Mouse (Mus musculus): Measurements from ENCODE around the gene Tll2. TPM values are rescaled to one million over a fixed set of nuclear protein-coding genes. Genes with fewer than 3 reads are reported as not detected.
A peak's percentile ranks its signal among the peaks of the same experiment; 100 is the strongest.

Tll2 gene
- polyA plus RNA-seq, 1 experiment from 2014 or later, result not detected

DNA sequence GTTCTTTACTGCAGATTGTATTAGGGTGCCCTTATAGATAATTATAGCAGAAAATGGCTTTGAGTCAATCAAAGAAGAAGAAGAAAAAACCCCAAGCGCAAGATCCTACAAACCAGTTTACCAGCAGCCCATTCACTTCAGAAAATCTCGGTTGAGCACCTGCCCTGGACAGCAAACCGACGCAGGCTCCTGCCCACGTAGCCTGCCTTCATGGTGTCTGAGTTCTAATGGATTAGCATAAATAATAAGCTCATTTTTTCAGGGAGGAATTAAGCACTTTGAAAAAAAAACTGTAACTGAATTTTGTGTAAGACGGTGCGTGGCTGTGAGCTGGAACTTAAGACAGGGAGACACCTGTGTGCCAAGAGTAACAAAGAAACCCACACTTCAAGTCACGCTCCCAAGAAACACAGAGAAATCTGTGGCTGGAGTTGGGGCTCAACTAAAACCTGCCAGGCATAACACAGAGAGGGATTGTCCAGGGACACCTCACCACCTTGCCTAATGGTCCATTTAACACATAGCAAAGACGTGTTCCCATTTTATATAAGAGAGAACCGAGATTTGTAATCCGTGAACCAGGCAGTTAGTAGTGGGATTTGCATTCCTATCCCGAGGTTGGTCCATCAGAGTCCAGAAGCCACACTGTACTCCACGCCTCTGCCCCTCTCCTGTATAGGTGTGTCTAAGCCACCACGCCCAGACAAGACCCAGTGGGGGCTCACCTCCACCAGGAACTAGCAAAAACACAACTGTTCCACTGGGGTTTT is 41.3 kb downstream of the Tll2 start:
- no peaks in the 10 kb centered on the region for H3K9me3 ChIP-seq (ENCODE audit: low read length)
- no peak overlapping the region for H3K9ac ChIP-seq (replicated peaks; ENCODE audit: low read depth)
- H3K27me3 ChIP-seq (replicated peaks; ENCODE audit: insufficient read depth, low read length), result no peaks in the 10 kb centered on the region
- 79% methylated on average over 14 of the region's 14 CpGs for WGBS
- ATAC-seq, result no peak
- no peak overlapping the region for H3K4me3 ChIP-seq (ENCODE audit: low read depth, low read length)
- no peak for TF ChIP-seq EP300 (IDR thresholded peaks at IDR 0.05)
- TF ChIP-seq CTCF (IDR thresholded peaks at IDR 0.05), result no peak
- no peak overlapping the region for H3K4me2 ChIP-seq (replicated peaks; ENCODE audit: low read depth, low read length)
- no peaks in the 10 kb centered on the region for H3K4me1 ChIP-seq (ENCODE audit: insufficient read depth, low read depth, low read length)
- no peak for DNase-seq (ENCODE audit: low spot score)
- H3K36me3 ChIP-seq (ENCODE audit: insufficient read depth, low read length), result no peaks in the 10 kb centered on the region
- no peak overlapping the region for H3K27ac ChIP-seq (ENCODE audit: low read length)

DNA sequence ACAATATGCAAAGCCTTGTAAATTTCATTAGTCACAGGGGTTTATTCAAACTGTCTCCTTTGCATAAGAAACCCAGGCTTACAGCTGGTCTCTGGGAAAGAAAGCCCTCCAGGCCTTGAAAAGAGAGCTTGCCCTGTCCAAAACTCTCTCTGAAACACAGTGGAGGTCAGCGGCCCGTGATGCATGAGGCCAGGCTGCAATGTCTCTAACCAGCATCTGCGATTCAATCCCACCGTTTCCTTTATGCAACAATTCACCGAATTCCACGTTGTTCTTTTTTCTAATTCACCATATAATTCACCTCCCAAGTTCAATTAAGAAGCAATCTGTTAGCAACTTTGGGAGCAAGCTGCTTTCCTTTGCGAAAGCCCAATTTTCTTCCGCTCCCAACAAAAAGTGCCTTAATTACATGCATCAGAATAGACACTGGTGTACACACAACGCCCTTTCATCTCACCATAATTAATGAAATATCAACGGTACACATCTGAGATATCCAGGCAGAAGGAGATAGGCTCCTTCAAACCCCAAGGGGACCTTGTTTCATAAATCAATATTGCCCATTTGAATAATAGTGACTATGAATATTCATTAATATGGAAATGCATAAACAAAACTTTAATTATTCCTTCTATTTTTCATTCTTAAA is 42.1 kb downstream of the Tll2 start:
- Histone ChIP-seq H3K36me3 (ENCODE audit: insufficient read depth, low read length) (no peaks in the 10 kb centered on the region), H3K4me3 (ENCODE audit: low read depth, low read length) (no peak overlapping the region), H3K4me2 (replicated peaks; ENCODE audit: low read depth, low read length) (no peak overlapping the region), H3K9ac (replicated peaks; ENCODE audit: low read depth) (no peak overlapping the region), H3K27ac (ENCODE audit: low read length) (no peak overlapping the region), H3K9me3 (ENCODE audit: low read length) (no peaks in the 10 kb centered on the region), H3K27me3 (replicated peaks; ENCODE audit: insufficient read depth, low read length) (no peaks in the 10 kb centered on the region), H3K4me1 (ENCODE audit: insufficient read depth, low read depth, low read length) (no peaks in the 10 kb centered on the region)
- no peak for ATAC-seq
- no peak for DNase-seq (ENCODE audit: low spot score)
- no peak for TF ChIP-seq EP300 (IDR thresholded peaks at IDR 0.05)
- TF ChIP-seq CTCF (IDR thresholded peaks at IDR 0.05), result no peak
- 80% methylated on average over 10 of the region's 10 CpGs for WGBS

DNA sequence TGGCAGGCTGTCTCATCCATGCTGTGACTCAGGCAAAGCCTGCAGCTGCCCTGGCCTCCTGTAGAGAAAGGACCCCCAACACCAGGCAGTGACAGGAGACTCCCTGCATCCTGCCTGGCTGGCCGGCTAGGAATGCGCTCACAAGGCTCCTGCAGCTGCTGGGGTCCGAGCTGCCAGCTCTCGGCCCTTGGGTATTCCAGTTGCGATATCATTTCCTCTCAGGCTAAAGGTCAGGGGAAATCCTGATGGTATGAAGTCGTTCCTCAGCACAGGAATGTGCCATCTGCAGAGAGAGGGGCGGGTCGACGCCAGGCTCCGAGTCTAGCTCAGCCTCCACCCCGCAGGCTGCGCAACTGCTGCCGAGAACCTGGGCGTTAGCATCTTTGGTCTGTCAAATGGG is 46.2 kb downstream of the Tll2 start:
- Histone ChIP-seq H3K27ac (ENCODE audit: low read length) (no peak overlapping the region), H3K4me3 (ENCODE audit: low read depth, low read length) (no peak overlapping the region), H3K9me3 (ENCODE audit: low read length) (no peaks in the 10 kb centered on the region), H3K36me3 (ENCODE audit: insufficient read depth, low read length) (no peaks in the 10 kb centered on the region), H3K4me1 (ENCODE audit: insufficient read depth, low read depth, low read length) (no peaks in the 10 kb centered on the region), H3K9ac (replicated peaks; ENCODE audit: low read depth) (no peak overlapping the region), H3K4me2 (replicated peaks; ENCODE audit: low read depth, low read length) (no peak overlapping the region), H3K27me3 (replicated peaks; ENCODE audit: insufficient read depth, low read length) (no peaks in the 10 kb centered on the region)
- TF ChIP-seq CTCF (IDR thresholded peaks at IDR 0.05) (no peak), EP300 (IDR thresholded peaks at IDR 0.05) (no peak)
- 32% methylated on average over 14 of the region's 14 CpGs for WGBS
- DNase-seq (ENCODE audit: low spot score) (no peak), ATAC-seq (peak; percentile 30; the same call in 1 of the 2 replicates)

DNA sequence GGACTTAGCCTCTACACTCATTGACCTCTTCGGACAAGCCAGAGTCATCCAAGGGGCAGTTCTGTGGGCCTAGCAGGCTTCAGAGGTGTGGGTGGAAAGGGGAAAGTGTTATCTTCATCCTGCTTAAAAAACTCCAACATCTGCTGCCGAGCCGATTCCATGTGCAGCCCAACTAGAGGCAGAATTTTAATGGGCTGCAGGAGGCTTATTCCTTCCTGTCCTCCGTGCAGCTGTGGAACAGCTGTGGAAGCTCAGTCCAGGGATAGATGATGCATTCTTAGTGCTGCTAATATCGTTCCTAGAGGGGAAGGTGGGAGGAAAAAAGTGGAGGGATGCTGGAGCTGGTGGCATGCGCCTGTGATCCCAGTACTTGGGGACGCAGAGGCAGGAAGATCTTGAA is 52.0 kb downstream of the Tll2 start:
- DNase-seq (ENCODE audit: low spot score) (no peak), ATAC-seq (no peak)
- no peak for TF ChIP-seq EP300 (IDR thresholded peaks at IDR 0.05)
- no peak for TF ChIP-seq CTCF (IDR thresholded peaks at IDR 0.05)
- Histone ChIP-seq H3K4me3 (ENCODE audit: low read depth, low read length) (no peak overlapping the region), H3K4me2 (replicated peaks; ENCODE audit: low read depth, low read length) (no peak overlapping the region), H3K27me3 (replicated peaks; ENCODE audit: insufficient read depth, low read length) (no peaks in the 10 kb centered on the region), H3K9me3 (ENCODE audit: low read length) (no peaks in the 10 kb centered on the region), H3K27ac (ENCODE audit: low read length) (no peak overlapping the region), H3K9ac (replicated peaks; ENCODE audit: low read depth) (no peak overlapping the region), H3K36me3 (ENCODE audit: insufficient read depth, low read length) (no peaks in the 10 kb centered on the region), H3K4me1 (ENCODE audit: insufficient read depth, low read depth, low read length) (no peaks in the 10 kb centered on the region)
- WGBS, result 55% methylated on average over 7 of the region's 7 CpGs

DNA sequence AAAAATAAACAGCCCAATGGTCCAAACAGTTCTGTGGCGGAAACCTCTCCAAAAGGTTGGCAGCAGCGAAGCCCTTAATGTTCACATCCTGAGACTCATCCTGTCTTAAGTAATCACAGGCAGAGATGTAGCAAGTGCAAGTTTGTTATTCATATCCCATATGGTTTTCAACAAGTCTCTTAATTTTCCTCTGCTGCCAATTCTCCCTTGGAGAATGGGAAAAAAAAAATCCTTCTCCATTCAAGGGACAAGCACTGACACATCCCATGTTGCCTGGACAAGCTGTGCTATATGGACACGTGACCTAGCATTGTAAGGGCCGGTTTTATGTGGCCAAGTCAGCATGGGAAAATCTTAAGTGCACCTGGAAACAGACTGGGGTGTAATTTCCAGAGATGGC is 54.2 kb downstream of the Tll2 start:
- Histone ChIP-seq H3K4me2 (replicated peaks; ENCODE audit: low read depth, low read length) (no peak overlapping the region), H3K27me3 (replicated peaks; ENCODE audit: insufficient read depth, low read length) (no peaks in the 10 kb centered on the region), H3K36me3 (ENCODE audit: insufficient read depth, low read length) (no peaks in the 10 kb centered on the region), H3K27ac (ENCODE audit: low read length) (no peak overlapping the region), H3K4me1 (ENCODE audit: insufficient read depth, low read depth, low read length) (no peaks in the 10 kb centered on the region), H3K9ac (replicated peaks; ENCODE audit: low read depth) (no peak overlapping the region), H3K4me3 (ENCODE audit: low read depth, low read length) (no peak overlapping the region), H3K9me3 (ENCODE audit: low read length) (no peaks in the 10 kb centered on the region)
- DNase-seq (ENCODE audit: low spot score), result peak; percentile 84
- peak; percentile 80 for ATAC-seq
- WGBS, result 51% methylated on average over 4 of the region's 4 CpGs
- TF ChIP-seq CTCF (IDR thresholded peaks at IDR 0.05), result no peak
- no peak for TF ChIP-seq EP300 (IDR thresholded peaks at IDR 0.05)

DNA sequence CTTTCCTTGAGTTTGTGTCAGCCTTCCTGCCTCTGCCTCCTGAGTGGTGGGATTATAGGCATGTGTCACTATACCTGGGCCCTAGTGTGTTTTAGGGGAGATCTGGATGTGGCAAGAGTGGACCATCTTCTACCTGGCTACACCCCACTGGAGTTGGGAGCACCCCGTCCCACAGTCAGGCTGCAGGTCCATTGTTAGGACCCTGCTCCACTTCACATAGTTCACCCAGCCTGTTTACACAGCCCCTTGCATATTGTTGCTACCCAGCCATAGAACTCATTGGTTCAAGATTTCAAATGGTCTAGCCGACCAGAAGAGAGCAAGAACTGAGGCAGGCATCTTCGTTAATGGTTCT is 54.6 kb downstream of the Tll2 start:
- Histone ChIP-seq H3K4me1 (ENCODE audit: insufficient read depth, low read depth, low read length) (no peaks in the 10 kb centered on the region), H3K36me3 (ENCODE audit: insufficient read depth, low read length) (no peaks in the 10 kb centered on the region), H3K9me3 (ENCODE audit: low read length) (no peaks in the 10 kb centered on the region), H3K27ac (ENCODE audit: low read length) (no peak overlapping the region), H3K4me3 (ENCODE audit: low read depth, low read length) (no peak overlapping the region), H3K4me2 (replicated peaks; ENCODE audit: low read depth, low read length) (no peak overlapping the region), H3K27me3 (replicated peaks; ENCODE audit: insufficient read depth, low read length) (no peaks in the 10 kb centered on the region), H3K9ac (replicated peaks; ENCODE audit: low read depth) (no peak overlapping the region)
- no peak for ATAC-seq
- WGBS, result 77% methylated on average over 3 of the region's 3 CpGs
- TF ChIP-seq EP300 (IDR thresholded peaks at IDR 0.05) (no peak), CTCF (IDR thresholded peaks at IDR 0.05) (no peak)
- no peak for DNase-seq (ENCODE audit: low spot score)

Measured in lung, postnatal 0 days (tissue).